Mouse (Mus musculus): ENCODE measurements around the gene Pum1. TPM values are rescaled to one million over a fixed set of nuclear protein-coding genes. Genes with fewer than 3 reads are reported as not detected.
A peak's percentile ranks its signal among the peaks of the same experiment; 100 is the strongest.

Pum1 gene
- polyA plus RNA-seq, 1 experiment from 2014 or later = 31.7 TPM

GRCm38 (mm10) chr4:130765399-130766160 lies 102.5 kb downstream of the Pum1 start:
- Histone ChIP-seq H3K9ac (no peak overlapping the region), H3K9me3 (replicated peaks) (no peaks in the 10 kb centered on the region), H3K27ac (replicated peaks) (no peak overlapping the region), H3K4me1 (replicated peaks) (no peaks in the 10 kb centered on the region), H3K4me2 (no peak overlapping the region), H3K27me3 (no peaks in the 10 kb centered on the region), H3K36me3 (replicated peaks) (peaks cover 99% of the 10 kb centered on the region), H3K4me3 (replicated peaks) (no peak overlapping the region)
- no peak for ATAC-seq (ENCODE audit: insufficient read depth)
- 82% methylated on average over 7 of the region's 7 CpGs for WGBS (ENCODE audit: insufficient replicate concordance)

- peaks cover 99% of the 10 kb centered on the region for H3K36me3 ChIP-seq (replicated peaks)
- ATAC-seq (ENCODE audit: insufficient read depth) = no peak
- WGBS (ENCODE audit: insufficient replicate concordance) = 73% methylated on average over 2 of the region's 2 CpGs
These were observed 103.3 kb downstream of the Pum1 start for GRCm38 (mm10) chr4:130766387-130766786.

GRCm38 (mm10) chr4:130766926-130767325 lies 103.8 kb downstream of the Pum1 start:
- Histone ChIP-seq H3K27me3 (no peaks in the 10 kb centered on the region), H3K36me3 (replicated peaks) (peaks cover 99% of the 10 kb centered on the region), H3K9me3 (replicated peaks) (no peaks in the 10 kb centered on the region), H3K27ac (replicated peaks) (no peak overlapping the region), H3K9ac (no peak overlapping the region), H3K4me3 (replicated peaks) (no peak overlapping the region), H3K4me1 (replicated peaks) (no peaks in the 10 kb centered on the region), H3K4me2 (no peak overlapping the region)
- WGBS (ENCODE audit: insufficient replicate concordance) = 83% methylated on average over 4 of the region's 4 CpGs
- no peak for ATAC-seq (ENCODE audit: insufficient read depth)

More at GRCm38 (mm10) chr4:130766387-130766786, 103.3 kb downstream of the Pum1 start:
- Histone ChIP-seq H3K9ac (no peak overlapping the region), H3K4me1 (replicated peaks) (no peaks in the 10 kb centered on the region), H3K27me3 (no peaks in the 10 kb centered on the region), H3K4me3 (replicated peaks) (no peak overlapping the region), H3K4me2 (no peak overlapping the region), H3K27ac (replicated peaks) (no peak overlapping the region), H3K9me3 (replicated peaks) (no peaks in the 10 kb centered on the region)

- Histone ChIP-seq H3K9ac (no peak overlapping the region), H3K27ac (replicated peaks) (no peak overlapping the region), H3K4me2 (no peak overlapping the region), H3K9me3 (replicated peaks) (no peaks in the 10 kb centered on the region), H3K4me3 (replicated peaks) (no peak overlapping the region), H3K27me3 (no peaks in the 10 kb centered on the region), H3K4me1 (replicated peaks) (no peaks in the 10 kb centered on the region), H3K36me3 (replicated peaks) (peaks cover 97% of the 10 kb centered on the region)
- 87% methylated on average over 4 of the region's 4 CpGs for WGBS (ENCODE audit: insufficient replicate concordance)
- ATAC-seq (ENCODE audit: insufficient read depth) = no peak
These were observed 110.8 kb downstream of the Pum1 start for GRCm38 (mm10) chr4:130773899-130774298.

GRCm38 (mm10) chr4:130774822-130775221 lies 111.7 kb downstream of the Pum1 start:
- Histone ChIP-seq H3K36me3 (replicated peaks) (peaks cover 98% of the 10 kb centered on the region), H3K27ac (replicated peaks) (no peak overlapping the region), H3K4me1 (replicated peaks) (no peaks in the 10 kb centered on the region), H3K27me3 (no peaks in the 10 kb centered on the region), H3K9ac (no peak overlapping the region), H3K9me3 (replicated peaks) (no peaks in the 10 kb centered on the region), H3K4me3 (replicated peaks) (no peak overlapping the region), H3K4me2 (no peak overlapping the region)
- WGBS (ENCODE audit: insufficient replicate concordance) = 87% methylated on average over 4 of the region's 4 CpGs
- ATAC-seq (ENCODE audit: insufficient read depth) = no peak

- no peak overlapping the region for H3K9ac ChIP-seq
- H3K36me3 ChIP-seq (replicated peaks) = peaks cover 97% of the 10 kb centered on the region
- 79% methylated on average over 10 of the region's 10 CpGs for WGBS (ENCODE audit: insufficient replicate concordance)
- no peaks in the 10 kb centered on the region for H3K9me3 ChIP-seq (replicated peaks)
- H3K4me1 ChIP-seq (replicated peaks) = peaks cover 3% of the 10 kb centered on the region; the same call in 1 of the 2 replicates
- no peak overlapping the region for H3K27ac ChIP-seq (replicated peaks)
- H3K4me2 ChIP-seq = no peak overlapping the region
- H3K4me3 ChIP-seq (replicated peaks) = no peak overlapping the region
- no peak for ATAC-seq (ENCODE audit: insufficient read depth)
- no peaks in the 10 kb centered on the region for H3K27me3 ChIP-seq
These were observed 114.5 kb downstream of the Pum1 start for GRCm38 (mm10) chr4:130777647-130778046.

- H3K4me3 ChIP-seq (replicated peaks) = no peak overlapping the region
- no peak for ATAC-seq (ENCODE audit: insufficient read depth)
- no peaks in the 10 kb centered on the region for H3K27me3 ChIP-seq
- no peaks in the 10 kb centered on the region for H3K9me3 ChIP-seq (replicated peaks)
- 82% methylated on average over 3 of the region's 3 CpGs for WGBS (ENCODE audit: insufficient replicate concordance)
- H3K9ac ChIP-seq = no peak overlapping the region
- peaks cover 85% of the 10 kb centered on the region for H3K36me3 ChIP-seq (replicated peaks)
- peaks cover 3% of the 10 kb centered on the region; the same call in 1 of the 2 replicates for H3K4me1 ChIP-seq (replicated peaks)
- no peak overlapping the region for H3K27ac ChIP-seq (replicated peaks)
- H3K4me2 ChIP-seq = no peak overlapping the region
These were observed 115.9 kb downstream of the Pum1 start for GRCm38 (mm10) chr4:130779037-130779436.

GRCm38 (mm10) chr4:130782492-130782891 lies 119.4 kb downstream of the Pum1 start:
- Histone ChIP-seq H3K27ac (replicated peaks) (peak overlapping the region; percentile 10; the same call in 1 of the 2 replicates), H3K4me3 (replicated peaks) (no peak overlapping the region), H3K9me3 (replicated peaks) (no peaks in the 10 kb centered on the region), H3K4me2 (no peak overlapping the region), H3K36me3 (replicated peaks) (peaks cover 52% of the 10 kb centered on the region), H3K4me1 (replicated peaks) (peaks cover 3% of the 10 kb centered on the region; the same call in 1 of the 2 replicates), H3K27me3 (no peaks in the 10 kb centered on the region), H3K9ac (no peak overlapping the region)
- ATAC-seq (ENCODE audit: insufficient read depth) = no peak
- WGBS (ENCODE audit: insufficient replicate concordance) = 50% methylated on average over 2 of the region's 2 CpGs

GRCm38 (mm10) chr4:130784755-130785154 lies 121.6 kb downstream of the Pum1 start:
- Histone ChIP-seq H3K27ac (replicated peaks) (no peak overlapping the region), H3K4me2 (no peak overlapping the region), H3K36me3 (replicated peaks) (peaks cover 29% of the 10 kb centered on the region), H3K4me1 (replicated peaks) (peaks cover 3% of the 10 kb centered on the region; the same call in 1 of the 2 replicates), H3K9ac (no peak overlapping the region), H3K4me3 (replicated peaks) (no peak overlapping the region), H3K9me3 (replicated peaks) (no peaks in the 10 kb centered on the region), H3K27me3 (0 out of 2 replicates have a peak, but pooled peaks cover 2% of the 10 kb centered on the region)
- ATAC-seq (ENCODE audit: insufficient read depth) = no peak
- 18% methylated on average over 4 of the region's 4 CpGs for WGBS (ENCODE audit: insufficient replicate concordance)

GRCm38 (mm10) chr4:130787530-130787929 lies 124.4 kb downstream of the Pum1 start:
- 54% methylated on average over 5 of the region's 5 CpGs for WGBS (ENCODE audit: insufficient replicate concordance)
- Histone ChIP-seq H3K4me1 (replicated peaks) (peaks cover under 1% of the 10 kb centered on the region; the same call in 1 of the 2 replicates), H3K36me3 (replicated peaks) (peaks cover 3% of the 10 kb centered on the region; the same call in 1 of the 2 replicates), H3K27ac (replicated peaks) (no peak overlapping the region), H3K4me2 (no peak overlapping the region), H3K9ac (no peak overlapping the region), H3K4me3 (replicated peaks) (no peak overlapping the region), H3K27me3 (peaks cover 30% of the 10 kb centered on the region), H3K9me3 (replicated peaks) (no peaks in the 10 kb centered on the region)
- no peak; the same call in 1 of the 2 replicates for ATAC-seq (ENCODE audit: insufficient read depth)

GRCm38 (mm10) chr4:130790180-130790579 lies 127.1 kb downstream of the Pum1 start:
- H3K27me3 ChIP-seq = peaks cover 53% of the 10 kb centered on the region
- peaks cover 4% of the 10 kb centered on the region; the same call in 1 of the 2 replicates for H3K4me1 ChIP-seq (replicated peaks)
- H3K9ac ChIP-seq = no peak overlapping the region
- H3K9me3 ChIP-seq (replicated peaks) = no peaks in the 10 kb centered on the region
- H3K4me3 ChIP-seq (replicated peaks) = no peak overlapping the region
- peak; percentile 25; the same call in 1 of the 2 replicates for ATAC-seq (ENCODE audit: insufficient read depth)
- no peaks in the 10 kb centered on the region for H3K36me3 ChIP-seq (replicated peaks)
- 7% methylated on average over 6 of the region's 6 CpGs for WGBS (ENCODE audit: insufficient replicate concordance)
- no peak overlapping the region for H3K4me2 ChIP-seq
- H3K27ac ChIP-seq (replicated peaks) = no peak overlapping the region
